Mouse (Mus musculus): ENCODE results near the gene Iars2. TPM values are rescaled to one million over a fixed set of nuclear protein-coding genes. Genes with fewer than 3 reads are reported as not detected.

The Iars2 gene
- polyA plus RNA-seq, 1 experiment from 2014 or later, result 29.1 TPM

MicroRNA genes within 50 kb of the gene (microRNA counts, 519-probe panel; counts per million panel counts)
- microRNA mmu-miR-194 (2,031 counts per million, percentile 13 among the panel's probes with 10 or more counts), microRNA mmu-miR-664 (not detected)

Small RNA genes within 50 kb of the gene (microRNA-seq; reads per million reads assigned to microRNA genes)
- gene Mir194-1 (ENCODE audit: borderline number of aligned reads), result not detected
- gene Mir215 (ENCODE audit: borderline number of aligned reads), result 5.2 reads per million, percentile 4 among the genes with 10 or more reads in this experiment
- gene Mir664 (ENCODE audit: borderline number of aligned reads), result 5.6 reads per million, percentile 4 among the genes with 10 or more reads in this experiment

Other genes with a start within 250 kb of the Iars2 start
- gene Rab3gap2, start 125.3 kb downstream of the Iars2 start, polyA plus RNA-seq (2014; fragmentation: Nextera tagmentation; extraction: Ambion mirVana), result 20.4 and 21.2 TPM in 2 replicates
- gene Bpnt1, start 2.8 kb upstream of the Iars2 start, polyA plus RNA-seq (2014; fragmentation: Nextera tagmentation; extraction: Ambion mirVana), result 16.5 and 19.9 TPM in 2 replicates
- gene Eprs, start 33.6 kb upstream of the Iars2 start, polyA plus RNA-seq (2014; fragmentation: Nextera tagmentation; extraction: Ambion mirVana), result 154 and 158 TPM in 2 replicates
- gene Slc30a10, start 125.5 kb upstream of the Iars2 start, polyA plus RNA-seq (2014; fragmentation: Nextera tagmentation; extraction: Ambion mirVana), result 0.95 and 1.6 TPM in 2 replicates